Mouse (Mus musculus): ENCODE measurements around the gene Stab2. TPM values are rescaled to one million over a fixed set of nuclear protein-coding genes. Genes with fewer than 3 reads are reported as not detected.

Gene Stab2
- total and polyA plus RNA-seq, 3 experiments, result 0.09 TPM; not detected in 2

GRCm38 (mm10) chr10:86933906-86934305 is 73.9 kb downstream of the Stab2 start:
- in situ Hi-C loops (cut with MboI; ENCODE audit: low pct_ligation_motif_present, low pct_unique_long_range_greater_than_20kb, low sequenced_read_pairs), result no loop called here

GRCm38 (mm10) chr10:86933180-86933695 is 74.6 kb downstream of the Stab2 start:
- peaks cover 3 to 25% of the 10 kb centered on the region in 2 experiments; a peak in 2 of 4 replicates for H3K4me1 ChIP-seq (ENCODE audit: control insufficient read depth in 1 of 2, insufficient read depth in 2 of 2)
- H3K36me3 ChIP-seq (replicated peaks in 1 of 2; ENCODE audit: control insufficient read depth in 1 of 2, insufficient read depth in 1 of 2, low read length in 1 of 2), result no peaks in the 10 kb centered on the region
- no peaks in the 10 kb centered on the region for H3K9me3 ChIP-seq (replicated peaks; ENCODE audit: low read length)
- H3K4me3 ChIP-seq (replicated peaks in 1 of 3; ENCODE audit: low read depth in 2 of 3, low read length in 2 of 3, poor library complexity in 1 of 3), result no peak overlapping the region
- H3K79me2 ChIP-seq (replicated peaks; ENCODE audit: control insufficient read depth, extremely low read depth, insufficient read depth, poor library complexity, severe bottlenecking), result no peaks in the 10 kb centered on the region
- H3K9ac ChIP-seq (ENCODE audit: insufficient read depth, low read depth), result no peak overlapping the region
- in situ Hi-C loops (cut with MboI; ENCODE audit: low pct_ligation_motif_present, low pct_unique_long_range_greater_than_20kb, low sequenced_read_pairs) (no loop called here), dilution Hi-C loops (cut with MboI; ENCODE audit: extremely low pct_ligation_motif_present, extremely low pct_unique_long_range_greater_than_20kb, low sequenced_read_pairs) (no loop called here)
- DNase-seq (ENCODE audit: extremely low read depth), result peak; percentile 74
- H3K27me3 ChIP-seq (replicated peaks), result no peaks in the 10 kb centered on the region
- no peak overlapping the region for H3K27ac ChIP-seq (ENCODE audit: insufficient read depth, low read depth)
- H3K4me2 ChIP-seq (ENCODE audit: insufficient read depth, low read depth, poor library complexity, severe bottlenecking), result no peak overlapping the region
- TF ChIP-seq CHD1 (IDR thresholded peaks at IDR 0.05; ENCODE audit: low read depth, low read length) (no peak), POLR2AphosphoS2 (IDR thresholded peaks at IDR 0.05; ENCODE audit: low read depth, low read length) (no peak), MAX (IDR thresholded peaks at IDR 0.05; ENCODE audit: low read length) (no peak), CHD2 (IDR thresholded peaks at IDR 0.05; ENCODE audit: low read length) (no peak), PAX5 (IDR thresholded peaks at IDR 0.05; ENCODE audit: low read length) (no peak), SIN3A (IDR thresholded peaks at IDR 0.05; ENCODE audit: low read length) (0 out of 2 replicates have a peak, but pooled peaks have one; percentile 27), ELF1 (IDR thresholded peaks at IDR 0.05; ENCODE audit: low read depth, low read length) (no peak), RAD21 (IDR thresholded peaks at IDR 0.05; ENCODE audit: low read depth, low read length) (no peak), USF1 (IDR thresholded peaks at IDR 0.05; ENCODE audit: low read depth, low read length) (no peak), SMC3 (IDR thresholded peaks at IDR 0.05; ENCODE audit: low read depth, low read length) (no peak), ZMIZ1 (IDR thresholded peaks at IDR 0.05; ENCODE audit: low read depth, low read length) (no peak), JUN (IDR thresholded peaks at IDR 0.05; ENCODE audit: insufficient read depth, low read depth, low read length) (no peak), POLR2A (IDR thresholded peaks at IDR 0.05; ENCODE audit: low read depth, low read length) (no peak), CTCF (conservative IDR thresholded peaks at IDR 0.05 in 1 of 2, IDR thresholded peaks at IDR 0.05 in 1 of 2; ENCODE audit: low read depth in 2 of 2, low read length in 2 of 2) (no peak), UBTF (IDR thresholded peaks at IDR 0.05; ENCODE audit: low read depth, low read length) (no peak), MXI1 (IDR thresholded peaks at IDR 0.05; ENCODE audit: low read depth, low read length) (peak; percentile 59; the same call in 1 of the 2 replicates), USF2 (conservative IDR thresholded peaks at IDR 0.05; ENCODE audit: low read depth, low read length) (no peak), MEF2A (IDR thresholded peaks at IDR 0.05; ENCODE audit: borderline replicate concordance, low read depth, low read length) (no peak), NRF1 (IDR thresholded peaks at IDR 0.05; ENCODE audit: low read depth, low read length) (no peak), BHLHE40 (IDR thresholded peaks at IDR 0.05; ENCODE audit: low read depth, low read length) (0 out of 2 replicates have a peak, but pooled peaks have one; percentile 11), IRF4 (IDR thresholded peaks at IDR 0.05; ENCODE audit: low read depth, low read length) (peak; percentile 59), ZNF384 (IDR thresholded peaks at IDR 0.05; ENCODE audit: low read depth, low read length) (peak; percentile 61; the same call in 1 of the 2 replicates), GABPA (IDR thresholded peaks at IDR 0.05; ENCODE audit: insufficient replicate concordance, low read depth, low read length) (no peak), RCOR1 (conservative IDR thresholded peaks at IDR 0.05; ENCODE audit: low read depth, low read length) (no peak), TCF12 (IDR thresholded peaks at IDR 0.05; ENCODE audit: low read depth, low read length) (0 out of 2 replicates have a peak, but pooled peaks have one; percentile 35), NELFE (IDR thresholded peaks at IDR 0.05; ENCODE audit: low read depth, low read length) (no peak), HCFC1 (IDR thresholded peaks at IDR 0.05; ENCODE audit: low read depth, low read length) (no peak), MYC (IDR thresholded peaks at IDR 0.05; ENCODE audit: low read depth, low read length) (no peak), JUND (conservative IDR thresholded peaks at IDR 0.05; ENCODE audit: low read depth, low read length) (no peak), ZC3H11A (IDR thresholded peaks at IDR 0.05; ENCODE audit: low read depth, low read length) (no peak)

More at GRCm38 (mm10) chr10:86933906-86934305, 73.9 kb downstream of the Stab2 start:
- H3K4me1 ChIP-seq (ENCODE audit: control insufficient read depth in 1 of 2, insufficient read depth in 2 of 2), result peaks cover 3 to 25% of the 10 kb centered on the region in 2 experiments; a peak in 2 of 4 replicates
- no peaks in the 10 kb centered on the region for H3K79me2 ChIP-seq (replicated peaks; ENCODE audit: control insufficient read depth, extremely low read depth, insufficient read depth, poor library complexity, severe bottlenecking)
- no peaks in the 10 kb centered on the region for H3K9me3 ChIP-seq (replicated peaks; ENCODE audit: low read length)
- H3K4me3 ChIP-seq (replicated peaks in 1 of 3; ENCODE audit: low read depth in 2 of 3, low read length in 2 of 3, poor library complexity in 1 of 3), result no peak overlapping the region
- DNase-seq (ENCODE audit: extremely low read depth), result no peak
- no peaks in the 10 kb centered on the region for H3K36me3 ChIP-seq (replicated peaks in 1 of 2; ENCODE audit: control insufficient read depth in 1 of 2, insufficient read depth in 1 of 2, low read length in 1 of 2)
- no peak overlapping the region for H3K9ac ChIP-seq (ENCODE audit: insufficient read depth, low read depth)
- no peak overlapping the region for H3K27ac ChIP-seq (ENCODE audit: insufficient read depth, low read depth)
- TF ChIP-seq ETS1 (conservative IDR thresholded peaks at IDR 0.05; ENCODE audit: low read depth, low read length) (no peak), SMC3 (IDR thresholded peaks at IDR 0.05; ENCODE audit: low read depth, low read length) (no peak), ZNF384 (IDR thresholded peaks at IDR 0.05; ENCODE audit: low read depth, low read length) (no peak), MEF2A (IDR thresholded peaks at IDR 0.05; ENCODE audit: borderline replicate concordance, low read depth, low read length) (no peak), POLR2AphosphoS2 (IDR thresholded peaks at IDR 0.05; ENCODE audit: low read depth, low read length) (no peak), MAFK (IDR thresholded peaks at IDR 0.05; ENCODE audit: insufficient replicate concordance, low read length) (no peak), MAX (IDR thresholded peaks at IDR 0.05; ENCODE audit: low read length) (no peak), ELF1 (IDR thresholded peaks at IDR 0.05; ENCODE audit: low read depth, low read length) (no peak), MXI1 (IDR thresholded peaks at IDR 0.05; ENCODE audit: low read depth, low read length) (no peak), HCFC1 (IDR thresholded peaks at IDR 0.05; ENCODE audit: low read depth, low read length) (no peak), NRF1 (IDR thresholded peaks at IDR 0.05; ENCODE audit: low read depth, low read length) (no peak)
- H3K27me3 ChIP-seq (replicated peaks), result no peaks in the 10 kb centered on the region
- dilution Hi-C loops (cut with MboI; ENCODE audit: extremely low pct_ligation_motif_present, extremely low pct_unique_long_range_greater_than_20kb, low sequenced_read_pairs), result no loop called here
- H3K4me2 ChIP-seq (ENCODE audit: insufficient read depth, low read depth, poor library complexity, severe bottlenecking), result no peak overlapping the region
